Mouse (Mus musculus) skeletal muscle tissue, adult 2 months (tissue): ENCODE results near the gene Reln.

Source experiments
- DNase-seq: peaks from one replicate; pipeline ENCODE4 v3.0.0-alpha.2; 2012; ENCODE audit warnings: low read depth, low spot score

Reln gene

GRCm38 (mm10) chr5:22118456-22118855, 226.0 kb downstream of the Reln start:
- DNase-seq: no peak

- no peak for DNase-seq
These were observed 227.6 kb downstream of the Reln start for GRCm38 (mm10) chr5:22116922-22117321.

- DNase-seq: no peak
These were observed 237.6 kb downstream of the Reln start for GRCm38 (mm10) chr5:22106811-22107485.

GRCm38 (mm10) chr5:22094984-22095383, 249.5 kb downstream of the Reln start:
- no peak for DNase-seq

- no peak for DNase-seq
These were observed 250.5 kb downstream of the Reln start for GRCm38 (mm10) chr5:22094043-22094442.

GRCm38 (mm10) chr5:22093157-22093865, 251.2 kb downstream of the Reln start:
- DNase-seq: no peak

- DNase-seq: no peak
These were observed 264.0 kb downstream of the Reln start for GRCm38 (mm10) chr5:22080468-22080986.

- DNase-seq: no peak
These were observed 269.5 kb downstream of the Reln start for GRCm38 (mm10) chr5:22074971-22075370.

- no peak for DNase-seq
These were observed 271.9 kb downstream of the Reln start for GRCm38 (mm10) chr5:22072591-22072990.

GRCm38 (mm10) chr5:22059251-22059650, 285.3 kb downstream of the Reln start:
- no peak for DNase-seq

GRCm38 (mm10) chr5:22041825-22042224, 302.7 kb downstream of the Reln start:
- DNase-seq: no peak

GRCm38 (mm10) chr5:22039375-22040149, 304.9 kb downstream of the Reln start:
- no peak for DNase-seq

- DNase-seq: no peak
These were observed 309.3 kb downstream of the Reln start for GRCm38 (mm10) chr5:22035201-22035600.

- DNase-seq: no peak
These were observed 311.5 kb downstream of the Reln start for GRCm38 (mm10) chr5:22033039-22033438.

GRCm38 (mm10) chr5:22031653-22032052, 312.8 kb downstream of the Reln start:
- DNase-seq: peak; percentile 3

GRCm38 (mm10) chr5:22028379-22028778, 316.1 kb downstream of the Reln start:
- DNase-seq: no peak

GRCm38 (mm10) chr5:22027240-22027875, 317.1 kb downstream of the Reln start:
- no peak for DNase-seq

GRCm38 (mm10) chr5:22025746-22026145, 318.8 kb downstream of the Reln start:
- DNase-seq: no peak

- DNase-seq: no peak
These were observed 320.4 kb downstream of the Reln start for GRCm38 (mm10) chr5:22024108-22024507.

GRCm38 (mm10) chr5:22017896-22018295, 326.6 kb downstream of the Reln start:
- DNase-seq: no peak

GRCm38 (mm10) chr5:22014459-22014858, 330.0 kb downstream of the Reln start:
- DNase-seq: no peak

GRCm38 (mm10) chr5:22009142-22009541, 335.4 kb downstream of the Reln start:
- DNase-seq: no peak
